Mouse (Mus musculus): ENCODE data around the gene Pold4.
A peak's percentile ranks its signal among the peaks of the same experiment; 100 is the strongest.

The Pold4 gene

DNA sequence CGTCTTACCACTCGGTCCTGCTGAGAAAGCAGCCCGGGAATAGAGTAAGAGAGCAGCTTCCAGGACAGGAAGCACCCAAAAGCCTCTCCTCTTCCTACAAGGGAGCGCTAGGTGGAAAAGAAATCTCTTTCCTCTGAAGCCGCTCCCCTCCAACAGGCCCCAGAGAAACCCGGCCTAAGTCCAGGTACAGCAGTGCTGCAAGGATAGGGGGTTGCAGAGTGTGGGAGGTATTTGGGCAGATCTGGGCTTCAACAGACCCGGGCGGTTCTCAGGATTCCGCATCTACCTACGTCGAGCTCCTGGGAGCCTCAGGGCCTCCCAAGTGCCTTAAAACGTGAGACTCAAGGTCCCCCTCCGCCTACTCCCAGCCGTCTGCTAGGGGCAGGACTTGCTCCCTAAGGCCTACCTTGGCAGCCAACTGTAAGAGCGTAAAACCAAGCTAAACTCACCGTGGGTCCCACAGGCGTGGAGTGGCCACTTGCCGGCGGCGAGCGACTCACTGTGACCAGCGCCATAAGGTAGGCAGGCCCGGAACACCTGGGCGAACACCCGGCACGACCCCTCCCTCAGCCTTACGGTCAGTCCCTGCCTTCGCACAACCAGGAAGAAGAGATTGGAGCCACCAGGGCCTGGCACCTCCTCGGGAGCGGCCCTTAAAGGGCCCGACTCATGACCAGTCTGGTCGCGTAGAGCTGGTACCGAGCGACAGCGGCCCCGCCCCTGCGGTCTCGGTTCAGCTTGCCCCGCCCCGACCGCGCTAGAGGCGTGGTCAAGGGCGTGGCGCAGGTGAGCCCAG lies 37.1 kb downstream of the Pold4 start, which contains the start of gene Ssh3:
TSS of gene Ssh3 (minus strand) at position 615 of the 796 bp plus-strand sequence.
- no peak for DNase-seq (ENCODE audit: low read depth)

DNA sequence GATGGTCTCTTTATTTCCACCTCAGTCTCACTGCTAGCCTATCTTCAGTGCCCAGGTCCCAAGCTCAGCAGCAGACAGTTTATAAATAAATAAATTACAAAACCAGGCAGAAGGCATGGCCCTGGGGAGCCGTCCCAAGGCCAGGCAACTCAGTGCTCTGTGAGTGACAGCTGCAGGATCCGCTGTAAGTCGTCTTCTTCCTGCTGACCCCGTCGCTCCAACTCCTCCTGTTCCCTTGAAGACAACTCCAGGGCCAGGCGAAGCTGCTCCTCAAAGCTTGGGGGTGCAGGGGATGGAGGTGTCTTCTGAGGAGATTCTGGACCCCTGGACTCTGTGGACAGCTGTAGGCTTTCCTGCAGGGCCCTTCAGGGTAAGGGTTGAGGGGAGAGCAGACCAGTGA lies 38.5 kb downstream of the Pold4 start:
- no peak for DNase-seq (ENCODE audit: low read depth)

DNA sequence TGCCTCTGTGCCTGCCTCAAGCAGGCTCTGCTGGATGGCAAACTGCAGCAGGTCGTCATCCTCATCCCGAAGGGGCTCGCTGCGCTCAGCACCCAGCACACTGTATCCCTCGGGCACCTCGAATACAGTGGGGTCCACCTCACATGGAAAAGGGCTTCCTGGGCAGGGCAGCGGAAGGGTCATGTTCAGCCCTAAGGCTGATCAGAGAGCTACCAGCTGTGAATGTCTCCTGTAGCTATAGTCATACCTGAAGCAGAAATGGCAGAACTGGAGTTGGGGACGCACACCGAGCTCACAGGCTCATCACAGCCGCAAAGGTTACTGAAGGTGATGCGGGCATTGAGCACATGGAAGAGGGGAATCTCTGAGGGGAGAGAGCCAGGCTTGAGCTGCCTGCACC lies 39.3 kb downstream of the Pold4 start:
- DNase-seq (ENCODE audit: low read depth) = no peak

DNA sequence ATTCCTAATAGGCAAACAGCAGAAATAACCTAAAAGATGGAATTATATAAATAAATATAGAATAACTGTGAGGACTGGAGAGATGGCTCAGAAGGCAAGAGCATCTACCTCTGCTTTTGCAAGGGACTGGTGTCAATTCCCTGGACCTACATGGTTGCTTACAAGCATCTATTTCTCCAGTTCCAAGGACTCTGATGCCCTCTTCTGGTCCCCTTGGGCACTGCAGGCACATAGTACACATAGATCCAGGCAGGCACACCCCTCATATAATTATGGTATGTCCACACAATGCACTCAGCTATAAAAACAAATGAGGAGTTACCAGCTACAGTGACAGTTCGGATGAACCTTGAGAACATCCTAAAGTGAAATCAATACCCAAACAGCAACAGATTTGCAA lies 47.8 kb downstream of the Pold4 start:
- no peak for DNase-seq (ENCODE audit: low read depth)

DNA sequence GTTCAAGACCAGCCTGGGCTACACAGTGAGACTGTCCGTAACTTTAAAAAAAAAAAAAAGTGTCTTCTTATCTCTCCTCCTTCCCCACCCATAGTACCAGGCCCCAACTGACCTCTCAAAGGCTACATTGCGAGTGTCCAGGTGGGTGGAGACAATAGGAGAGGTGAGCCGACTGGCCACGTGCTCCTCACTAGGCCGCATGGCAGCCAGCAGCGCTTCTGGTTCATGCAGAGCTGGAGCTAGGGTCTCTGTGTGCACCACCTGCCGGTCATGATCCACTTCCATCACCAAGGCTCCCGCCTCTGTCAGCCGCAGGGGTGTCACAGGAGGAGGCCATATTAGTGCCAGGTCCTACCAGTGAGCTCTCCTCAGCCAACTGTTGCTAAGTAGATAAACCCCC lies 48.7 kb downstream of the Pold4 start:
- DNase-seq (ENCODE audit: low read depth) = no peak

DNA sequence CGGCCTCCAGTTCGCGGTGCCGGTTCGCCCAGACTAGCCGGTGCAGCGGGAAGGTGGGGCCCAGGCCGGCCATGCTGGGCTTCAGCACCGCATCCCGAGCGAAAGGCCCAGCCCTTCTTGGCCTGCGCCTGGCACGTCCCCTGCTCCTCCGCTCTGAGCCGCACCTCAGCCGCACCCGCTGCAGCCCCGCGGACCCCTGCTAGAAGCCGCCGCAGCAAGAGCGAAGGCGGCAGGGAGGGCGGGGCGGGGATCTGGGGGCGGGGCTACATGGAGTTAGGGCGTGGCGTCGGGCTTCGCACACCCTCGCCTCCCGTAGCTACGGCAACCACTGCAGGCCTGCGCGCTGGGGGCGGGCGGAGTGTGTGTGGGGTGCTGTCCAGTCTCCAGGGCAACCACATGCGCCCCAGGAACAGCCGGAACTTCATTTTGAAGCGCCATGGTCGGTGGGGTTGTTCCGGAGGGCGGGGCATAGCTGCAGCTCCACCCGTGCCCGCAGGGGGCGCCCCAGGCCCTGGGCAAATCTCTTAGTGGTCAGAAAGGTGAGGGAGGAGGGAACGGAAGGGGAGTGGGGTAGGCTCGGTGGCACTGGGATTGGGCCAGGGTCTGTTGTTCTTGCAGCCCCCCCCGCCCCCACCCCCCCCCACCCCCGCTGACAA lies 51.3 kb downstream of the Pold4 start, which contains the start of gene Ankrd13d:
TSS of gene Ankrd13d (minus strand) at position 240 of the 656 bp plus-strand sequence.
- peak; percentile 48 for DNase-seq (ENCODE audit: low read depth)

Measured in fibroblast of lung, adult 2 months (primary cell).